Mouse (Mus musculus): ENCODE results near the gene Vmn1r28. TPM values are rescaled to one million over a fixed set of nuclear protein-coding genes. Genes with fewer than 3 reads are reported as not detected.
"Not testable (repeated sequence)": the region's sequence is repeated elsewhere in the genome, so short reads cannot be mapped to it uniquely, and the experiment has no call there.

The Vmn1r28 gene
- not detected for total RNA-seq (2021)
- not detected in 2 replicates for polyA plus RNA-seq (2012; rRNA removed)
- long read RNA-seq = 0 reads

- DNase-seq = no peak
These were observed at the start of gene Vmn1r28 for GRCm38 (mm10) chr6:58261737-58262136. Gene Vmn1r28 (plus strand): TSS chr6:58262037.

GRCm38 (mm10) chr6:58216119-58216518 is 45.7 kb upstream of the Vmn1r28 start:
- no peak for DNase-seq

GRCm38 (mm10) chr6:58218721-58219120 is 43.1 kb upstream of the Vmn1r28 start, which contains the start of gene Vmn1r27:
Gene Vmn1r27 (minus strand): TSS chr6:58218821.
- no peak for DNase-seq

GRCm38 (mm10) chr6:58279661-58280060 is 17.8 kb downstream of the Vmn1r28 start:
- DNase-seq = not testable (repeated sequence)

GRCm38 (mm10) chr6:58292201-58292600 is 30.4 kb downstream of the Vmn1r28 start:
- no peak for DNase-seq

GRCm38 (mm10) chr6:58298511-58298910 is 36.7 kb downstream of the Vmn1r28 start:
- not testable (repeated sequence) for DNase-seq

GRCm38 (mm10) chr6:58301249-58301648 is 39.4 kb downstream of the Vmn1r28 start, which contains the start of gene Vmn1r29:
Gene Vmn1r29 (plus strand): TSS chr6:58301549.
- no peak for DNase-seq

Other genes starting within 250 kb of the Vmn1r28 start
- not detected for gene Vmn1r26, start 246.9 kb upstream of the Vmn1r28 start, total RNA-seq (2021)
- gene Vmn1r26, start 246.9 kb upstream of the Vmn1r28 start, polyA plus RNA-seq (2012; rRNA removed) = not detected in 2 replicates
- not detected for gene Vmn1r27, start 43.2 kb upstream of the Vmn1r28 start, total RNA-seq (2021)
- not detected in 2 replicates for gene Vmn1r27, start 43.2 kb upstream of the Vmn1r28 start, polyA plus RNA-seq (2012; rRNA removed)
- gene Vmn1r29, start 39.5 kb downstream of the Vmn1r28 start, total RNA-seq (2021) = not detected
- gene Vmn1r29, start 39.5 kb downstream of the Vmn1r28 start, polyA plus RNA-seq (2012; rRNA removed) = not detected in 2 replicates
- gene Vmn1r30, start 181.3 kb downstream of the Vmn1r28 start, total RNA-seq (2021) = not detected
- not detected in 2 replicates for gene Vmn1r30, start 181.3 kb downstream of the Vmn1r28 start, polyA plus RNA-seq (2012; rRNA removed)
- gene Vmn1r31, start 213.3 kb downstream of the Vmn1r28 start, total RNA-seq (2021) = not detected
- gene Vmn1r31, start 213.3 kb downstream of the Vmn1r28 start, polyA plus RNA-seq (2012; rRNA removed) = not detected in 2 replicates

Measured in adrenal gland, adult 2 months (tissue).